Mouse (Mus musculus) lung, postnatal 10 days (tissue): ENCODE data around the gene Atp13a5.
A peak's percentile ranks its signal among the peaks of the same experiment; 100 is the strongest.

Experiments used
- DNase-seq: peaks from one replicate; pipeline ENCODE4 v3.0.0; 2021

The Atp13a5 gene

GRCm38 (mm10) chr16:29204875-29205274 lies 173.7 kb downstream of the Atp13a5 start:
- DNase-seq, result no peak

- DNase-seq, result no peak
Measured at GRCm38 (mm10) chr16:29201146-29201545, 177.4 kb downstream of the Atp13a5 start.

DNA sequence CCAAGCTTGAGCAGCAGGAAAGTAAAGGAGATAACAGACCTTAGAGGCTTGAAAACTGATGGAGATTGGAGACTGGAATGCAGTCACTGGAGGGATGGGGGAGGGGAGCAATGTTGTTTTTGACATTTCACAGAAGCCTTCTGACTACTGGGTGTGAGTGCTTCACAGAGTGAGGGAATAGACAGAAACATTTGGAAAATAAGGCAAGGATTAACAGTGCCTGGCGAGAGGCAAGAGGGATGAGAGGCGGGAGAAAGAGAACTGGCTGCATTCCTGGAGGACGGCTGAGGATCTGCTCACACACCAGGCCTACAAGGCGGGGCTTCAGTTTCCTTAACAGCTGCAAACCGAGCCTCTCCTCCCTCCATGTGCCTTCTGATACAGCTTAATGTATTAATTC lies 180.1 kb downstream of the Atp13a5 start:
- peak; percentile 50 for DNase-seq

DNA sequence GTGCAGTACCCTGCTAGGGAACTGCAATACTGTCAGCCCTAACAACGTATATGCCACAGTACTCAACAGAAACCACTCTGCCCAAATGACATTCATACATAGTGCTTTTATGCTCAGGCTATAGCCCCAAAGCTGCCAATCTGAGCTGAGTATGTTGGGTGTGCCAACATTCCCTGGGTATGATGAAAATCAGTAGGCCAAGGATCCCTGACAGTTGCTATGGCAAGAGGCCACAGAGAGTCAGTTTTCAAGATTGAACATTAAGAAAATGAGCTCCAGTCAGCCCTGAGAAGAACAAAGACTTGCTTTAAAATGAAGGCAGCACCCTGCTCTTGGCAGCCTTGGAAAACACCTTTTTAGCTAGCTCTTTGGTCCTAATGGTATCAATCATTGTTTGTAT lies 183.4 kb downstream of the Atp13a5 start:
- no peak for DNase-seq

GRCm38 (mm10) chr16:29193981-29194380 lies 184.6 kb downstream of the Atp13a5 start:
- DNase-seq, result no peak

- no peak for DNase-seq
Measured at GRCm38 (mm10) chr16:29192911-29193310, 185.6 kb downstream of the Atp13a5 start.
